Mouse (Mus musculus): ENCODE data around the gene Gm16430.
"Not testable (repeated sequence)": the region's sequence is repeated elsewhere in the genome, so short reads cannot be mapped to it uniquely, and the experiment has no call there.

Gm16430 gene

DNA sequence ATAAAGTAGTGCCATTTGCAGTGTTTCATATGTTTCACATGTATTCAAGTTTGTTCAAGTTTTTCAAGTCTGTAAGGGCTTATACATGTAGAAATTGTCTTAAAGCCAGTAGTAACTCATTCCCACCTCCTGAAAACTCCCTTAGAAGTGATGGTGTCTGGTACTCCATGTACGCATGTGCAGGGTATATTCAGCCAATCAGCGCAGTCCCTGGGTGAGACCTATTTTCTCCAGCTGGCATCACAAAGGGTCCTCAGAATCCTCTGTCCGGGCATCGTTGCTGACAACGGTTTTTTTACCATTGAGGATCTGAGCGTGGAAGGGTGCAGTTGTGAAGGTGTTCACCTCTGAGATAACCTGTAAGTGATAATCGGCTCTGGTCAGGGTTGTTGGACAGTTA is at the start of gene Gm16430:
TSS of gene Gm16430 (plus strand) at position 301 of the 400 bp plus-strand sequence.
- in situ Hi-C loops (cut with MboI; ENCODE audit: low pct_unique_long_range_greater_than_20kb in 1 of 2, low sequenced_read_pairs in 2 of 2, unreplicated experiment in 1 of 2) = not testable (repeated sequence)

Data from mouse embryonic stem cell (cell line).